8 mouse cellular contexts compared by ENCODE assay signal in the genomic region with DNA sequence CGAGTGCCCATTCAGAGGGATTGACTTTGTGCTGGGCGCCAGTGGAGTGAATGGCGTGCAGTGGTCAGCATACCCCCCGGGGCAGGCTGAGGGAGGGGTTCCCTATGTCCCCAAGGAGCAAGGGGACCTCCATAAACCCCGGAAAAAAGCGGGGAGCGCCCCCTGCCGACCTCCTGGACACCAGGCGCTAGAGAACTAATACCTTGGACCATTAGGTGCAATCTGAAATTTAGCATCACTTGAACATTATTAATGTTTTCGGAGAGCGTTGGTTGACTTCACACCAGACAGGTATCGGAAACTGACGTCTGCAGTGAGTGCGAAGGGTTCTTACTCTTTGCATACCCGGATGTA. TPM values are rescaled to one million over a fixed set of nuclear protein-coding genes. Genes with fewer than 3 reads are reported as not detected.
A peak's percentile ranks its signal among the peaks of the same experiment; 100 is the strongest.
DNase-seq lines count a peak whose midpoint lies in the region; ATAC-seq and TF ChIP-seq lines count a peak whose summit lies in the region.

No protein-coding gene starts in this region.

- peak; percentile 58 for TF ChIP-seq CTCF in liver, embryonic 14.5 days (IDR thresholded peaks at IDR 0.05; ENCODE audit: low read depth)

- no peak overlapping the region for H3K9ac ChIP-seq in heart, embryonic 16.5 days (ENCODE audit: low read length)
- no peak overlapping the region for H3K9ac ChIP-seq in liver, embryonic 14.5 days (replicated peaks)

- H3K36me3 ChIP-seq in megakaryocyte, embryonic 14.5 days (replicated peaks; ENCODE audit: low read length), result peaks cover 8% of the 10 kb centered on the region
- no peaks in the 10 kb centered on the region for H3K36me3 ChIP-seq in heart, embryonic 16.5 days (ENCODE audit: control insufficient read depth, insufficient read depth)
- H3K36me3 ChIP-seq in liver, embryonic 14.5 days (replicated peaks; ENCODE audit: control insufficient read depth, insufficient read depth, low read depth), result no peaks in the 10 kb centered on the region

- no peak for TF ChIP-seq EP300 in liver, embryonic 14.5 days (IDR thresholded peaks at IDR 0.05; ENCODE audit: low read depth)

- H3K4me2 ChIP-seq in heart, embryonic 16.5 days (ENCODE audit: low read depth, low read length), result peak overlapping the region; percentile 29; the same call in 1 of the 2 replicates
- no peak overlapping the region for H3K4me2 ChIP-seq in liver, embryonic 14.5 days (ENCODE audit: low read depth)

- no peaks in the 10 kb centered on the region for H3K27me3 ChIP-seq in megakaryocyte, embryonic 14.5 days (replicated peaks)
- H3K27me3 ChIP-seq in heart, embryonic 16.5 days (ENCODE audit: control insufficient read depth, insufficient read depth, low read length), result no peaks in the 10 kb centered on the region
- no peaks in the 10 kb centered on the region for H3K27me3 ChIP-seq in liver, embryonic 14.5 days (ENCODE audit: control insufficient read depth, insufficient read depth, low read length)

- ATAC-seq in megakaryocyte, adult 5-6 weeks (ENCODE audit: poor library complexity, severe bottlenecking), result no peak
- no peak for ATAC-seq in heart, embryonic 16.5 days (replicated peaks; ENCODE audit: extremely low read depth, insufficient read depth, low FRiP score)
- ATAC-seq in liver, embryonic 14.5 days (ENCODE audit: insufficient read depth), result no peak
- ATAC-seq in megakaryocyte-erythroid progenitor cell, adult 5-6 weeks (replicated peaks; ENCODE audit: low FRiP score, low TSS enrichment, poor library complexity, severe bottlenecking), result no peak

- H3K4me3 ChIP-seq in megakaryocyte, embryonic 14.5 days (replicated peaks), result peak overlapping the region; percentile 23
- no peak overlapping the region for H3K4me3 ChIP-seq in heart, embryonic 16.5 days (ENCODE audit: low read length)
- no peak overlapping the region for H3K4me3 ChIP-seq in liver, embryonic 14.5 days (ENCODE audit: insufficient read depth in 1 of 2, low read depth in 2 of 2, low read length in 2 of 2)

- H3K27ac ChIP-seq in heart, embryonic 16.5 days (ENCODE audit: low read length), result no peak overlapping the region
- no peak overlapping the region for H3K27ac ChIP-seq in liver, embryonic 14.5 days

- H3K4me1 ChIP-seq in megakaryocyte, embryonic 14.5 days, result peaks cover 22% of the 10 kb centered on the region
- H3K4me1 ChIP-seq in heart, embryonic 16.5 days (ENCODE audit: control insufficient read depth, insufficient read depth, low read length), result no peaks in the 10 kb centered on the region
- peaks cover 0 to 11% of the 10 kb centered on the region in 2 experiments; a peak in 3 of 4 replicates for H3K4me1 ChIP-seq in liver, embryonic 14.5 days (replicated peaks; ENCODE audit: control insufficient read depth in 2 of 2, insufficient read depth in 2 of 2, low read length in 1 of 2)

- peak; percentile 19 for DNase-seq in adrenal gland, adult 2 months
- DNase-seq in adrenal gland, adult 8-10 months, result no peak
- DNase-seq in liver, embryonic 14.5 days (ENCODE audit: low read depth in 3 of 3, low spot score in 3 of 3), result no peak
- no peak for DNase-seq in Muller cell, postnatal 12 days (ENCODE audit: inconsistent ontology term)

- WGBS in heart, embryonic 16.5 days, result 21% methylated on average over 15 of the region's 15 CpGs
- WGBS in liver, embryonic 14.5 days (ENCODE audit: insufficient replicate concordance), result 30% methylated on average over 15 of the region's 15 CpGs

- no peaks in the 10 kb centered on the region for H3K9me3 ChIP-seq in megakaryocyte, embryonic 14.5 days
- no peaks in the 10 kb centered on the region for H3K9me3 ChIP-seq in heart, embryonic 16.5 days (replicated peaks; ENCODE audit: control insufficient read depth, low read length)
- H3K9me3 ChIP-seq in liver, embryonic 14.5 days (ENCODE audit: control insufficient read depth, low read length), result no peaks in the 10 kb centered on the region

RNA-seq across cellular contexts. Expression of gene B3gnt7, which starts 11.1 kb away (rescaled TPM):
- total RNA-seq in adrenal gland, adult 2 months (2021), result under 1 TPM; 0.21 to 0.26 TPM
- 0.36 and 0.40 TPM in 2 replicates for polyA plus RNA-seq in adrenal gland, adult 2 months (2012; rRNA removed)
- total RNA-seq in adrenal gland, adult 8-10 months (2022), result under 1 TPM; 0.20 to 0.68 (median 0.46) TPM
- 3.7 and 8.8 TPM in 2 replicates for polyA plus RNA-seq in megakaryocyte, embryonic 14.5 days (2012; ENCODE audit: insufficient read depth, low replicate concordance)
- 0.27 and 0.36 TPM in 2 replicates for total RNA-seq in megakaryocyte, adult 5-6 weeks (2015)
- not detected in 2 replicates for total RNA-seq in megakaryocyte, adult 5-6 weeks (2017)
- polyA plus RNA-seq in heart, embryonic 16.5 days (2015; fragmentation: Nextera tagmentation; extraction: Ambion mirVana), result 1.6 and 2.1 TPM in 2 replicates
- polyA plus RNA-seq in liver, embryonic 14.5 days (2012; rRNA removed), result 1.1 and 1.5 TPM in 2 replicates
- polyA plus RNA-seq in liver, embryonic 14.5 days (2014; fragmentation: Nextera tagmentation; extraction: Ambion mirVana), result 1.0 and 1.6 TPM in 2 replicates
- 1.4 and 2.4 TPM in 2 replicates for total RNA-seq in megakaryocyte-erythroid progenitor cell, adult 5-6 weeks (2014; fragmentation: Nextera tagmentation)
- 4.0 TPM in 1 of 2 replicates, not detected in the other for total RNA-seq in megakaryocyte-erythroid progenitor cell, adult 5-6 weeks (2017)

RNA-seq across cellular contexts. Expression of gene Ncl, which starts 45.5 kb away (rescaled TPM):
- 100 to 1,000 TPM; 183 to 192 TPM for total RNA-seq in adrenal gland, adult 2 months (2021)
- polyA plus RNA-seq in adrenal gland, adult 2 months (2012; rRNA removed), result 4.8 and 8.9 TPM in 2 replicates
- total RNA-seq in adrenal gland, adult 8-10 months (2022), result 100 to 1,000 TPM; 181 to 250 (median 204) TPM
- polyA plus RNA-seq in megakaryocyte, embryonic 14.5 days (2012; ENCODE audit: insufficient read depth, low replicate concordance), result 70.4 and 932 TPM in 2 replicates
- 150 and 167 TPM in 2 replicates for total RNA-seq in megakaryocyte, adult 5-6 weeks (2015)
- total RNA-seq in megakaryocyte, adult 5-6 weeks (2017), result 156 and 194 TPM in 2 replicates
- polyA plus RNA-seq in heart, embryonic 16.5 days (2015; fragmentation: Nextera tagmentation; extraction: Ambion mirVana), result 230 and 276 TPM in 2 replicates
- 57.4 and 208 TPM in 2 replicates for polyA plus RNA-seq in liver, embryonic 14.5 days (2012; rRNA removed)
- polyA plus RNA-seq in liver, embryonic 14.5 days (2014; fragmentation: Nextera tagmentation; extraction: Ambion mirVana), result 192 and 224 TPM in 2 replicates
- total RNA-seq in megakaryocyte-erythroid progenitor cell, adult 5-6 weeks (2014; fragmentation: Nextera tagmentation), result 973 and 1,006 TPM in 2 replicates
- total RNA-seq in megakaryocyte-erythroid progenitor cell, adult 5-6 weeks (2017), result 1,472 and 1,577 TPM in 2 replicates
